Mouse (Mus musculus) olfactory bulb, adult 2 months (tissue): ENCODE measurements around the gene Tnfsf11.

Experiments
- CTCF ChIP-seq: fragments of 200-500 bp; IDR thresholded peaks from 2 replicates; pipeline ENCODE4 v1.5.1; 2012; ENCODE audit warnings: low read depth, mild to moderate bottlenecking, low read length, moderate library complexity; ENCODE audit not compliant: insufficient read depth
- POLR2A ChIP-seq: fragments of 200-500 bp; IDR thresholded peaks from 2 replicates; pipeline ENCODE4 v1.6.1; 2012; ENCODE audit warnings: mild to moderate bottlenecking, low read depth, low read length, moderate library complexity; ENCODE audit not compliant: insufficient read depth

GRCm38 (mm10) chr14:78356764-78357163, 48.9 kb upstream of the Tnfsf11 start:
- no peak for TF ChIP-seq POLR2A
- TF ChIP-seq CTCF, result no peak
